Mouse (Mus musculus): ENCODE measurements at regions not wholly inside any gene's neighbourhood (a gene's known extent, or its start where the extent isn't known, plus 50 kb on each side); places are given as distances from the start of the nearest gene placed in this dataset.

GRCm38 (mm10) chr1:80030224-80030623 lies 169.2 kb upstream of the Serpine2 start:
- no peak for DNase-seq (ENCODE audit: low read depth)

GRCm38 (mm10) chr1:80025863-80026616 lies 165.1 kb upstream of the Serpine2 start:
- no peak for DNase-seq (ENCODE audit: low read depth)

GRCm38 (mm10) chr1:80023518-80024095 lies 162.6 kb upstream of the Serpine2 start:
- DNase-seq (ENCODE audit: low read depth), result no peak

GRCm38 (mm10) chr1:80021866-80022265 lies 160.9 kb upstream of the Serpine2 start:
- DNase-seq (ENCODE audit: low read depth), result no peak

GRCm38 (mm10) chr1:80018391-80019065 lies 157.5 kb upstream of the Serpine2 start:
- no peak for DNase-seq (ENCODE audit: low read depth)

GRCm38 (mm10) chr1:80015474-80015873 lies 154.5 kb upstream of the Serpine2 start:
- peak; percentile 4 for DNase-seq (ENCODE audit: low read depth)

GRCm38 (mm10) chr1:80014586-80014985 lies 153.6 kb upstream of the Serpine2 start:
- no peak for DNase-seq (ENCODE audit: low read depth)

- no peak for DNase-seq (ENCODE audit: low read depth)
Observed at GRCm38 (mm10) chr1:80010724-80011123, 149.7 kb upstream of the Serpine2 start.

GRCm38 (mm10) chr1:79999081-79999480 lies 138.1 kb upstream of the Serpine2 start:
- no peak for DNase-seq (ENCODE audit: low read depth)

- no peak for DNase-seq (ENCODE audit: low read depth)
Observed at GRCm38 (mm10) chr1:79997911-79998310, 136.9 kb upstream of the Serpine2 start.

- no peak for DNase-seq (ENCODE audit: low read depth)
Observed at GRCm38 (mm10) chr1:79997456-79997855, 136.5 kb upstream of the Serpine2 start.

- no peak for DNase-seq (ENCODE audit: low read depth)
Observed at GRCm38 (mm10) chr1:79984721-79985120, 123.7 kb upstream of the Serpine2 start.

GRCm38 (mm10) chr1:79982678-79983280 lies 121.8 kb upstream of the Serpine2 start:
- no peak for DNase-seq (ENCODE audit: low read depth)

GRCm38 (mm10) chr1:79979863-79980262 lies 118.9 kb upstream of the Serpine2 start:
- no peak for DNase-seq (ENCODE audit: low read depth)

- DNase-seq (ENCODE audit: low read depth), result no peak
Observed at GRCm38 (mm10) chr1:79978156-79978555, 117.2 kb upstream of the Serpine2 start.

GRCm38 (mm10) chr1:79956121-79956520 lies 95.1 kb upstream of the Serpine2 start:
- no peak for DNase-seq (ENCODE audit: low read depth)

GRCm38 (mm10) chr1:79944231-79944630 lies 83.3 kb upstream of the Serpine2 start:
- no peak for DNase-seq (ENCODE audit: low read depth)

GRCm38 (mm10) chr1:79932435-79932834 lies 71.5 kb upstream of the Serpine2 start:
- DNase-seq (ENCODE audit: low read depth), result no peak

- DNase-seq (ENCODE audit: low read depth), result no peak
Observed at GRCm38 (mm10) chr1:79927740-79928139, 66.8 kb upstream of the Serpine2 start.

- no peak for DNase-seq (ENCODE audit: low read depth)
Observed at GRCm38 (mm10) chr1:79925776-79926175, 64.8 kb upstream of the Serpine2 start.

GRCm38 (mm10) chr1:79921890-79922289 lies 60.9 kb upstream of the Serpine2 start:
- DNase-seq (ENCODE audit: low read depth), result no peak

GRCm38 (mm10) chr1:79921333-79921732 lies 60.4 kb upstream of the Serpine2 start:
- no peak for DNase-seq (ENCODE audit: low read depth)
